Mouse (Mus musculus): ENCODE measurements around the gene Bmp6. TPM values are rescaled to one million over a fixed set of nuclear protein-coding genes. Genes with fewer than 3 reads are reported as not detected.

Gene Bmp6
- polyA plus RNA-seq, 1 experiment from 2014 or later, result 1.0 TPM

GRCm38 (mm10) chr13:38434831-38435230 is 89.9 kb downstream of the Bmp6 start:
- H3K27me3 ChIP-seq (ENCODE audit: control insufficient read depth, insufficient read depth, low read length), result no peaks in the 10 kb centered on the region
- WGBS, result 66% methylated on average over 5 of the region's 5 CpGs
- no peak overlapping the region for H3K4me2 ChIP-seq (ENCODE audit: low read depth, low read length)
- no peak overlapping the region for H3K27ac ChIP-seq (ENCODE audit: low read length)
- H3K9me3 ChIP-seq (replicated peaks; ENCODE audit: control insufficient read depth, low read length), result no peaks in the 10 kb centered on the region
- H3K4me1 ChIP-seq (ENCODE audit: control insufficient read depth, insufficient read depth, low read length), result no peaks in the 10 kb centered on the region
- ATAC-seq (ENCODE audit: insufficient read depth, low FRiP score), result no peak
- H3K36me3 ChIP-seq (ENCODE audit: control insufficient read depth, insufficient read depth, low read length), result no peaks in the 10 kb centered on the region
- H3K4me3 ChIP-seq (replicated peaks; ENCODE audit: low read length), result no peak overlapping the region
- H3K9ac ChIP-seq (ENCODE audit: low read length), result no peak overlapping the region

DNA sequence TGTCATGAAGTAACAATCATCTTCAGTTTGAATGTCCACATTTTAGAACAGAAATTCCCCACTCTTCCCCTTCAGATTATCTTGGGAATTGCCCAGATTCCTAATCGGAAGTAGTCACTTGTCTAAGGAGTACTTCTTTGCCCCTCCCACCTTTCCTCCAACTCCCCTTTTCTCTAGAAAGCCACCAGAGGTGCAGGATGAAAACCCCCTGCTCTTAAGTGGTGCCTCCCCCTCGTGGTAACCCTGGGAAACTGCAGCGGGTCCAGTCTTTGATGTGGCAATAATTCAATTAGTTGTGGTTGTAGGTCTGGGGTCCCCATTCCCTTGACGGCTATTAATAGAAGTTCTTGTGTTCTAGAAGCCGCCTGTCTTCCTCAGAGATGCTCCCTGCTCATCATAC is 93.0 kb downstream of the Bmp6 start:
- H3K4me1 ChIP-seq (ENCODE audit: control insufficient read depth, insufficient read depth, low read length), result no peaks in the 10 kb centered on the region
- no peak overlapping the region for H3K27ac ChIP-seq (ENCODE audit: low read length)
- no peak for ATAC-seq (ENCODE audit: insufficient read depth, low FRiP score)
- H3K4me3 ChIP-seq (replicated peaks; ENCODE audit: low read length), result no peak overlapping the region
- no peak overlapping the region for H3K9ac ChIP-seq (ENCODE audit: low read length)
- no peak overlapping the region for H3K4me2 ChIP-seq (ENCODE audit: low read depth, low read length)
- no peaks in the 10 kb centered on the region for H3K27me3 ChIP-seq (ENCODE audit: control insufficient read depth, insufficient read depth, low read length)
- no peaks in the 10 kb centered on the region for H3K9me3 ChIP-seq (replicated peaks; ENCODE audit: control insufficient read depth, low read length)
- H3K36me3 ChIP-seq (ENCODE audit: control insufficient read depth, insufficient read depth, low read length), result no peaks in the 10 kb centered on the region
- WGBS, result 38% methylated on average over 5 of the region's 5 CpGs

DNA sequence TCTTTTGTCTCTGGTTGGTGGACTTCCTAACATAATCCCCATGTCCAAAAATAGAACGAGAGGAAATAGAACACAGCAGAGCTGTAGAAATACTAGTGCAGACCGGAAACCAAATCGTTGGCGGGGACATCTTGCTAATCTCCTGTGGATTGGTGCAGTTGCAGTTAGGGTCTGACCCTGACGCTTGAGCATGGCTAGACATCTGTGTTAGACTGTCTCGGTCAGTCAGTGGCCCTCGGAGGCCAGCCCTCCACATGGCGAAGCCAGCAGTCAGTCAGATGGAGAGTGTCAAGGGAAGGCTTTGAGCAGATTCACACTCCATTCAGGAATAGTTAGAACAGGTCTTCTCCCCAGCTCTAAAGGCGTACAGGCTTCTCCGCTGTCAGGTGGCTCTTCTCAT is 95.3 kb downstream of the Bmp6 start:
- no peaks in the 10 kb centered on the region for H3K36me3 ChIP-seq (ENCODE audit: control insufficient read depth, insufficient read depth, low read length)
- H3K27me3 ChIP-seq (ENCODE audit: control insufficient read depth, insufficient read depth, low read length), result no peaks in the 10 kb centered on the region
- ATAC-seq (ENCODE audit: insufficient read depth, low FRiP score), result no peak
- no peak overlapping the region for H3K9ac ChIP-seq (ENCODE audit: low read length)
- no peaks in the 10 kb centered on the region for H3K4me1 ChIP-seq (ENCODE audit: control insufficient read depth, insufficient read depth, low read length)
- WGBS, result 82% methylated on average over 10 of the region's 10 CpGs
- H3K27ac ChIP-seq (ENCODE audit: low read length), result no peak overlapping the region
- H3K4me2 ChIP-seq (ENCODE audit: low read depth, low read length), result no peak overlapping the region
- H3K4me3 ChIP-seq (replicated peaks; ENCODE audit: low read length), result no peak overlapping the region
- H3K9me3 ChIP-seq (replicated peaks; ENCODE audit: control insufficient read depth, low read length), result no peaks in the 10 kb centered on the region

GRCm38 (mm10) chr13:38448516-38449015 is 103.7 kb downstream of the Bmp6 start:
- Histone ChIP-seq H3K27me3 (ENCODE audit: control insufficient read depth, insufficient read depth, low read length) (no peaks in the 10 kb centered on the region), H3K9ac (ENCODE audit: low read length) (no peak overlapping the region), H3K9me3 (replicated peaks; ENCODE audit: control insufficient read depth, low read length) (no peaks in the 10 kb centered on the region), H3K27ac (ENCODE audit: low read length) (no peak overlapping the region), H3K4me1 (ENCODE audit: control insufficient read depth, insufficient read depth, low read length) (no peaks in the 10 kb centered on the region), H3K4me2 (ENCODE audit: low read depth, low read length) (no peak overlapping the region), H3K36me3 (ENCODE audit: control insufficient read depth, insufficient read depth, low read length) (no peaks in the 10 kb centered on the region), H3K4me3 (replicated peaks; ENCODE audit: low read length) (no peak overlapping the region)
- 83% methylated on average over 6 of the region's 6 CpGs for WGBS
- no peak for ATAC-seq (ENCODE audit: insufficient read depth, low FRiP score)

DNA sequence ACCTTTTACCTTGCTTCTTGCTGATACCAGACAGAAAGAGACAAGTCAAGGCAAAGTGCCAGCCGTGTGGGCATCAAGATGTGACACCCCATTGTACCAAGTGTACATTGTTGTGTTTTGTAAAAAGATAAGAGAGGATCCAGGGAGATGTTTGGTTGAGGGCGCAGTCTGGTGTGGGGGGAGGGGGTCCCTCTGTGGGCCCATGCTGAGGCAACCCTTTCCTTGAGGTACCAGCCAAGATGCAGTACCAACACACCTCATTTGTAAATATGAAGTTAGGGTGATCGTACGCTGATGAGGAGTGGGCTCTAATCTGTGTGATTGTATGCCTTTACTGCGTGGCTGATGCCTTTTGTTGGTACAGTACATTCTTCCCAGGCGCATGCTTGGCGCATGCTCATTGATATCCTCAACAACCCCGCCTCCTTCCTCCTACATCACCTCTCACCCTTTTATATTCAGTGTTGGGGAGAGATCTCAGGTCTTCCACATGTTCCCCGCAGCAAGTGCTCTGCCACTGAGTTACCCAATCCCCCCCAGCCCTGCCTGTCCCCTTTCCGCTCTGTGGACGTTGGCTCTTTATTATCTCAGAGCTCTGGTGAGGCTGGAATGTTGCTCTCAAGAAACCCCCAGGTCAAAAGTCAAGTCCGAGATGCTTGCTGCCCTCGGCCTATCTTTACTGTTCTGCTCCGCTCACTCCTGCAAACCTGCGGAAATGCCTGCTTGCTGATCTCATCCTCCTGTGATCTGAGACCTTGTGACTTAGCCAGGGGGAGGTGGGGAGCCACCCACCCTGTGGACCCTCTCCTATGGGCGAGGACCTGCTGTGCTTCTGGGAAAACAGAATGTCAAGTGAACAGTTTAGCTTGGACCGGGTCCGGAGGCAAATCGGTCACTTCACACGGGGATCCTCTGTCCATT is 105.4 kb downstream of the Bmp6 start:
- no peak; the same call in 1 of the 2 replicates for ATAC-seq (ENCODE audit: insufficient read depth, low FRiP score)
- H3K4me2 ChIP-seq (ENCODE audit: low read depth, low read length), result no peak overlapping the region

GRCm38 (mm10) chr13:38451446-38451845 is 106.5 kb downstream of the Bmp6 start:
- Histone ChIP-seq H3K9ac (ENCODE audit: low read length) (no peak overlapping the region), H3K4me3 (replicated peaks; ENCODE audit: low read length) (no peak overlapping the region), H3K36me3 (ENCODE audit: control insufficient read depth, insufficient read depth, low read length) (no peaks in the 10 kb centered on the region), H3K4me1 (ENCODE audit: control insufficient read depth, insufficient read depth, low read length) (no peaks in the 10 kb centered on the region), H3K27me3 (ENCODE audit: control insufficient read depth, insufficient read depth, low read length) (no peaks in the 10 kb centered on the region), H3K27ac (ENCODE audit: low read length) (no peak overlapping the region), H3K4me2 (ENCODE audit: low read depth, low read length) (no peak overlapping the region), H3K9me3 (replicated peaks; ENCODE audit: control insufficient read depth, low read length) (no peaks in the 10 kb centered on the region)
- ATAC-seq (ENCODE audit: insufficient read depth, low FRiP score), result no peak
- 85% methylated on average over 5 of the region's 5 CpGs for WGBS

More for the DNA sequence above, 105.4 kb downstream of the Bmp6 start:
- Histone ChIP-seq H3K27me3 (ENCODE audit: control insufficient read depth, insufficient read depth, low read length) (no peaks in the 10 kb centered on the region), H3K9me3 (replicated peaks; ENCODE audit: control insufficient read depth, low read length) (no peaks in the 10 kb centered on the region), H3K9ac (ENCODE audit: low read length) (no peak overlapping the region), H3K4me1 (ENCODE audit: control insufficient read depth, insufficient read depth, low read length) (no peaks in the 10 kb centered on the region), H3K4me3 (replicated peaks; ENCODE audit: low read length) (no peak overlapping the region), H3K36me3 (ENCODE audit: control insufficient read depth, insufficient read depth, low read length) (no peaks in the 10 kb centered on the region), H3K27ac (ENCODE audit: low read length) (no peak overlapping the region)
- WGBS, result 63% methylated on average over 20 of the region's 20 CpGs

DNA sequence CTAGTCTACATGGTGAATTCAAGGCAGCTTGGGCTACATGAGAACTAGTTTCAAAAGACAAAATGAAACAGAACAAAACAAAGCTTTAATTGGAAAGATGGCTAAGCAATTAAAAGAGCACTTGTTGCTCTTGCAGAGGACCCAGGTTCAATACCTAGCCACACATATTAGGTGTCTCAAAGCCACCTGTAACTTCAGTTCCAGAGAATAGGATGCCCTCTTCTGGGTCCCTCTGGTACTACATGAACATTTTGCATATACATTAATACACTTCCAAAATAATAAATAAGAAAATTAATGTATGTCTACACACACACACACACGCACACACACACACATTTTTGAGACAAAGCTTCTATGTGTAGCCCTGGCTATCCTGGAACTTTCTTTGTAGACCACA is 118.5 kb downstream of the Bmp6 start:
- no peaks in the 10 kb centered on the region for H3K9me3 ChIP-seq (replicated peaks; ENCODE audit: control insufficient read depth, low read length)
- H3K4me3 ChIP-seq (replicated peaks; ENCODE audit: low read length), result no peak overlapping the region
- H3K36me3 ChIP-seq (ENCODE audit: control insufficient read depth, insufficient read depth, low read length), result no peaks in the 10 kb centered on the region
- no peak overlapping the region for H3K27ac ChIP-seq (ENCODE audit: low read length)
- ATAC-seq (ENCODE audit: insufficient read depth, low FRiP score), result no peak
- H3K9ac ChIP-seq (ENCODE audit: low read length), result no peak overlapping the region
- no peaks in the 10 kb centered on the region for H3K4me1 ChIP-seq (ENCODE audit: control insufficient read depth, insufficient read depth, low read length)
- no peaks in the 10 kb centered on the region for H3K27me3 ChIP-seq (ENCODE audit: control insufficient read depth, insufficient read depth, low read length)
- 83% methylated on average over 1 of the region's 1 CpGs for WGBS
- no peak overlapping the region for H3K4me2 ChIP-seq (ENCODE audit: low read depth, low read length)

DNA sequence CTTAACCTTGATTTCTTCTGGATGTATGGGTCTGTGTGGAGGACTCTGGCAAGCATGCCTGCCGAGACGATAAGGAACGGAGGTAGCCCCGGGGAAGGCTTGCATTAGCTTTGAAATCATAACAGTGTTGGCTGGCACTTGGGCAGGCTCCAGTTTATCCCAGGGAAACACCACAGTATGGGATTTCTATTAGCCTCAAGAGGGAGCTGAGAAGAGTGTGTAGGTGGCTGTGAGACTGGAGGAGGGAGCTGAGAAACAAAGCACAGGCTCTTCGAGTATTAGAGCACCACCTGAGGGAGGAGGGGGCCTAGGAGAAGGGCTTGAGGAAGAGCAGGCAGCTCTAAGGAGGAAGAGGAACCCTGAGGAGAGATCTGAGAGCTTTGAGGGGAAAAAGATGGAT is 126.0 kb downstream of the Bmp6 start:
- Histone ChIP-seq H3K4me1 (ENCODE audit: control insufficient read depth, insufficient read depth, low read length) (no peaks in the 10 kb centered on the region), H3K27me3 (ENCODE audit: control insufficient read depth, insufficient read depth, low read length) (no peaks in the 10 kb centered on the region), H3K36me3 (ENCODE audit: control insufficient read depth, insufficient read depth, low read length) (no peaks in the 10 kb centered on the region), H3K4me3 (replicated peaks; ENCODE audit: low read length) (no peak overlapping the region), H3K4me2 (ENCODE audit: low read depth, low read length) (no peak overlapping the region), H3K9me3 (replicated peaks; ENCODE audit: control insufficient read depth, low read length) (no peaks in the 10 kb centered on the region), H3K27ac (ENCODE audit: low read length) (no peak overlapping the region), H3K9ac (ENCODE audit: low read length) (no peak overlapping the region)
- 79% methylated on average over 5 of the region's 5 CpGs for WGBS
- ATAC-seq (ENCODE audit: insufficient read depth, low FRiP score), result no peak

GRCm38 (mm10) chr13:38472636-38473035 is 127.7 kb downstream of the Bmp6 start:
- no peaks in the 10 kb centered on the region for H3K4me1 ChIP-seq (ENCODE audit: control insufficient read depth, insufficient read depth, low read length)
- H3K27ac ChIP-seq (ENCODE audit: low read length), result no peak overlapping the region
- H3K4me3 ChIP-seq (replicated peaks; ENCODE audit: low read length), result no peak overlapping the region
- no peak overlapping the region for H3K4me2 ChIP-seq (ENCODE audit: low read depth, low read length)
- no peaks in the 10 kb centered on the region for H3K36me3 ChIP-seq (ENCODE audit: control insufficient read depth, insufficient read depth, low read length)
- no peak overlapping the region for H3K9ac ChIP-seq (ENCODE audit: low read length)
- H3K27me3 ChIP-seq (ENCODE audit: control insufficient read depth, insufficient read depth, low read length), result no peaks in the 10 kb centered on the region
- no peaks in the 10 kb centered on the region for H3K9me3 ChIP-seq (replicated peaks; ENCODE audit: control insufficient read depth, low read length)
- 75% methylated on average over 4 of the region's 4 CpGs for WGBS
- ATAC-seq (ENCODE audit: insufficient read depth, low FRiP score), result no peak
